Mouse (Mus musculus) heart, postnatal 0 days (tissue): Measurements from ENCODE around the gene Synpr.

ENCODE experiments used
- CTCF ChIP-seq: IDR thresholded peaks from 2 replicates; pipeline ENCODE4 v1.5.1; 2016; ENCODE audit warnings: antibody characterized with exemption, control low read depth, low read depth
- EP300 ChIP-seq: IDR thresholded peaks from 2 replicates; pipeline ENCODE4 v1.6.1; 2016; ENCODE audit warnings: antibody characterized with exemption, low read depth

DNA sequence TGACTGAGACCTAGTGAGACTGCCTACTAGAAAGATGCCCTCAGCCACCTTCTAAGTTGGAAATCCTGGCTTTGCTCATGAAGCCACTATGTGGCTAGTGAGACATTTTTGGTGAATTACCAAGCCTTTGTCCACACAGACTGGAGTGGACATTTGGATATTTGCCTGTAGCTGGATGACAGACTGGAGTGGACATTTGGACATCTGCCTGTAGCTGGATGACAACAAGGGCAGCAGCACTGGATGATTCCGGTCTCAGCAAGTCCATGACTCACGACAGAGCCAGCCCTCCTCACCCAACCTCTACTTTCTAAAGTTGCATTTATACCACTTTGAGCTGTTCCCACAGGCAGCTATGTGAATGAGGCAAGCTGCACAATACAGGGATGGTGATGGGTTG, 73.5 kb downstream of the Synpr start:
- no peak for TF ChIP-seq CTCF
- TF ChIP-seq EP300, result no peak
